Mouse (Mus musculus) erythroblast, adult 5-6 weeks (primary cell): ENCODE data around the gene Thrap3. TPM values are rescaled to one million over a fixed set of nuclear protein-coding genes. Genes with fewer than 3 reads are reported as not detected.

ENCODE experiments used
- ATAC-seq: replicated peaks from 2 replicates; pipeline ENCODE4 v1.8.0; 2016; ENCODE audit warnings: moderate number of reproducible peaks, mild to moderate bottlenecking, moderate TSS enrichment, inconsistent platforms; ENCODE audit not compliant: poor library complexity, low FRiP score, severe bottlenecking
- total RNA-seq, 2 experiments: library from RNA; stranded (forward) in 1 of 2; stranded (reverse) in 1 of 2; fragments of 150-400 nt in 1 of 2; fragments of 200-764, 138-1000 nt in 1 of 2; gene quantifications; 2 replicates each; pipeline versions ENCODE4 v1.2.3 to v1.2.4; 2015 to 2017; ENCODE audit warnings: low replicate concordance in 2 of 2

Gene Thrap3
- total RNA-seq, 2 experiments from 2014 or later, result 40.5 to 133 TPM

- no peak for ATAC-seq
Measured at GRCm38 (mm10) chr4:126117116-126117515, 85.4 kb downstream of the Thrap3 start.

GRCm38 (mm10) chr4:126115871-126116521 lies 86.6 kb downstream of the Thrap3 start:
- ATAC-seq, result no peak

- no peak for ATAC-seq
Measured at GRCm38 (mm10) chr4:126115411-126115810, 87.1 kb downstream of the Thrap3 start.

Other genes starting within 250 kb of the Thrap3 start
- gene Csf3r, start 178.2 kb downstream of the Thrap3 start, total RNA-seq (2015; ENCODE audit: low replicate concordance), result 74.2 and 86.5 TPM in 2 replicates
- gene Csf3r, start 178.2 kb downstream of the Thrap3 start, total RNA-seq (2017; ENCODE audit: low replicate concordance), result 18.5 and 32.1 TPM in 2 replicates
- gene Mrps15, start 155.8 kb downstream of the Thrap3 start, total RNA-seq (2015; ENCODE audit: low replicate concordance), result 28.2 and 37.1 TPM in 2 replicates
- 3.9 and 14.2 TPM in 2 replicates for gene Mrps15, start 155.8 kb downstream of the Thrap3 start, total RNA-seq (2017; ENCODE audit: low replicate concordance)
- gene Oscp1, start 144.2 kb downstream of the Thrap3 start, total RNA-seq (2015; ENCODE audit: low replicate concordance), result 1.2 and 3.3 TPM in 2 replicates
- 2.0 and 5.8 TPM in 2 replicates for gene Oscp1, start 144.2 kb downstream of the Thrap3 start, total RNA-seq (2017; ENCODE audit: low replicate concordance)
- 5.6 and 14.0 TPM in 2 replicates for gene Lsm10, start 106.1 kb downstream of the Thrap3 start, total RNA-seq (2015; ENCODE audit: low replicate concordance)
- 2.0 and 6.5 TPM in 2 replicates for gene Lsm10, start 106.1 kb downstream of the Thrap3 start, total RNA-seq (2017; ENCODE audit: low replicate concordance)
- gene Stk40, start 98.8 kb downstream of the Thrap3 start, total RNA-seq (2015; ENCODE audit: low replicate concordance), result 3.8 and 4.0 TPM in 2 replicates
- gene Stk40, start 98.8 kb downstream of the Thrap3 start, total RNA-seq (2017; ENCODE audit: low replicate concordance), result 4.2 TPM in 2 replicates
- gene Eva1b, start 55.0 kb downstream of the Thrap3 start, total RNA-seq (2015; ENCODE audit: low replicate concordance), result not detected in 2 replicates
- gene Eva1b, start 55.0 kb downstream of the Thrap3 start, total RNA-seq (2017; ENCODE audit: low replicate concordance), result not detected in 2 replicates
- not detected in 2 replicates for gene Sh3d21, start 39.3 kb downstream of the Thrap3 start, total RNA-seq (2015; ENCODE audit: low replicate concordance)
- 0.09 and 0.70 TPM in 2 replicates for gene Sh3d21, start 39.3 kb downstream of the Thrap3 start, total RNA-seq (2017; ENCODE audit: low replicate concordance)
- 3.3 and 7.3 TPM in 2 replicates for gene Map7d1, start 53.6 kb upstream of the Thrap3 start, total RNA-seq (2015; ENCODE audit: low replicate concordance)
- gene Map7d1, start 53.6 kb upstream of the Thrap3 start, total RNA-seq (2017; ENCODE audit: low replicate concordance), result 7.7 and 17.0 TPM in 2 replicates
- 8.3 and 12.7 TPM in 2 replicates for gene Trappc3, start 59.6 kb upstream of the Thrap3 start, total RNA-seq (2015; ENCODE audit: low replicate concordance)
- gene Trappc3, start 59.6 kb upstream of the Thrap3 start, total RNA-seq (2017; ENCODE audit: low replicate concordance), result 10.7 and 14.2 TPM in 2 replicates
- not detected in 2 replicates for gene Col8a2, start 84.0 kb upstream of the Thrap3 start, total RNA-seq (2015; ENCODE audit: low replicate concordance)
- gene Col8a2, start 84.0 kb upstream of the Thrap3 start, total RNA-seq (2017; ENCODE audit: low replicate concordance), result not detected in 2 replicates
- 0.77 and 2.1 TPM in 2 replicates for gene Adprhl2, start 118.9 kb upstream of the Thrap3 start, total RNA-seq (2015; ENCODE audit: low replicate concordance)
- 4.3 and 4.6 TPM in 2 replicates for gene Adprhl2, start 118.9 kb upstream of the Thrap3 start, total RNA-seq (2017; ENCODE audit: low replicate concordance)
- gene Tekt2, start 122.9 kb upstream of the Thrap3 start, total RNA-seq (2015; ENCODE audit: low replicate concordance), result not detected in 2 replicates
- gene Tekt2, start 122.9 kb upstream of the Thrap3 start, total RNA-seq (2017; ENCODE audit: low replicate concordance), result not detected in 2 replicates
- gene Ago3, start 226.8 kb upstream of the Thrap3 start, total RNA-seq (2015; ENCODE audit: low replicate concordance), result 1.5 and 20.0 TPM in 2 replicates
- 0.77 and 1.5 TPM in 2 replicates for gene Ago3, start 226.8 kb upstream of the Thrap3 start, total RNA-seq (2017; ENCODE audit: low replicate concordance)